Mouse (Mus musculus) skeletal muscle tissue, adult 2 months (tissue): ENCODE results near the gene Actrt1.

ENCODE experiments used
- DNase-seq: peaks from one replicate; pipeline ENCODE4 v3.0.0-alpha.2; 2012; ENCODE audit warnings: low read depth, low spot score

The Actrt1 gene

GRCm38 (mm10) chrX:46328707-46329106, at the start of gene Actrt1:
Gene Actrt1, plus strand, starts transcription at chrX:46329007.
- DNase-seq = no peak

GRCm38 (mm10) chrX:46331463-46332115, 2.8 kb downstream of the Actrt1 start:
- DNase-seq = no peak
